Mouse (Mus musculus) midbrain, embryonic 12.5 days (tissue): Measurements from ENCODE around the gene Gm37240. TPM values are rescaled to one million over a fixed set of nuclear protein-coding genes. Genes with fewer than 3 reads are reported as not detected.
A peak's percentile ranks its signal among the peaks of the same experiment; 100 is the strongest.

Experiments
- ATAC-seq: fragments of 200-750 bp; cut with Nextera tagmentation; 2 replicates; pipeline ENCODE4 v1.8.0; 2017; ENCODE audit warnings: low read depth, moderate TSS enrichment, moderate library complexity; ENCODE audit not compliant: low FRiP score
- H3K27ac ChIP-seq: fragments of 300-500 bp; sonication (generic); replicated peaks from 2 replicates; pipeline ENCODE4 v1.5.1; 2016; ENCODE audit warnings: mild to moderate bottlenecking
- H3K27me3 ChIP-seq: fragments of 300-500 bp; sonication (generic); 2 replicates; pipeline ENCODE4 v1.6.1; 2016; ENCODE audit warnings: mild to moderate bottlenecking
- H3K36me3 ChIP-seq: fragments of 300-500 bp; sonication (generic); 2 replicates; pipeline ENCODE4 v1.6.1; 2016
- H3K4me1 ChIP-seq: fragments of 300-500 bp; sonication (generic); 2 replicates; pipeline ENCODE4 v1.6.1; 2016
- H3K4me2 ChIP-seq: fragments of 300-500 bp; sonication (generic); replicated peaks from 2 replicates; pipeline ENCODE4 v1.6.1; 2016; ENCODE audit warnings: mild to moderate bottlenecking, moderate library complexity
- H3K4me3 ChIP-seq: fragments of 300-500 bp; sonication (generic); 2 replicates; pipeline ENCODE4 v1.5.1; 2016; ENCODE audit warnings: mild to moderate bottlenecking
- H3K9ac ChIP-seq: fragments of 300-500 bp; sonication (generic); replicated peaks from 2 replicates; pipeline ENCODE4 v1.6.1; 2016; ENCODE audit warnings: mild to moderate bottlenecking, moderate library complexity
- H3K9me3 ChIP-seq: fragments of 300-500 bp; sonication (generic); 2 replicates; pipeline ENCODE4 v1.6.1; 2016; ENCODE audit warnings: mild to moderate bottlenecking
- WGBS: fragments of 180-500 bp; shearing (Covaris S2); methylation state at CpG from one replicate; pipeline ENCODE4 v1.1.7; 2016; 5-methylcytosine and 5-hydroxymethylcytosine counted together
- polyA plus RNA-seq: library from polyadenylated mRNA; unstranded; fragments of >200 nt; fragmentation: Nextera tagmentation; extraction: Ambion mirVana; gene quantifications from 2 replicates; pipeline ENCODE4 v1.2.1, GENCODE M21; 2016

The Gm37240 gene
- polyA plus RNA-seq, 1 experiment from 2014 or later, result 0.96 TPM

GRCm38 (mm10) chr3:85601841-85602305 is 285.4 kb downstream of the Gm37240 start:
- H3K27ac ChIP-seq, result no peak overlapping the region
- no peak overlapping the region for H3K9ac ChIP-seq
- H3K4me2 ChIP-seq, result no peak overlapping the region
- peaks cover 13% of the 10 kb centered on the region for H3K4me1 ChIP-seq
- no peaks in the 10 kb centered on the region for H3K36me3 ChIP-seq
- no peak overlapping the region for H3K4me3 ChIP-seq
- H3K27me3 ChIP-seq, result no peaks in the 10 kb centered on the region
- no peak for ATAC-seq
- no peaks in the 10 kb centered on the region for H3K9me3 ChIP-seq
- WGBS, result 61% methylated on average over 3 of the region's 3 CpGs

- no peak overlapping the region for H3K4me3 ChIP-seq
- no peak overlapping the region for H3K4me2 ChIP-seq
- no peaks in the 10 kb centered on the region for H3K9me3 ChIP-seq
- no peak overlapping the region for H3K27ac ChIP-seq
- H3K4me1 ChIP-seq, result peaks cover 13% of the 10 kb centered on the region
- ATAC-seq, result no peak
- WGBS, result 92% methylated on average over 3 of the region's 3 CpGs
- H3K36me3 ChIP-seq, result no peaks in the 10 kb centered on the region
- no peaks in the 10 kb centered on the region for H3K27me3 ChIP-seq
- no peak overlapping the region for H3K9ac ChIP-seq
Observed at GRCm38 (mm10) chr3:85599526-85599925, 287.8 kb downstream of the Gm37240 start.

DNA sequence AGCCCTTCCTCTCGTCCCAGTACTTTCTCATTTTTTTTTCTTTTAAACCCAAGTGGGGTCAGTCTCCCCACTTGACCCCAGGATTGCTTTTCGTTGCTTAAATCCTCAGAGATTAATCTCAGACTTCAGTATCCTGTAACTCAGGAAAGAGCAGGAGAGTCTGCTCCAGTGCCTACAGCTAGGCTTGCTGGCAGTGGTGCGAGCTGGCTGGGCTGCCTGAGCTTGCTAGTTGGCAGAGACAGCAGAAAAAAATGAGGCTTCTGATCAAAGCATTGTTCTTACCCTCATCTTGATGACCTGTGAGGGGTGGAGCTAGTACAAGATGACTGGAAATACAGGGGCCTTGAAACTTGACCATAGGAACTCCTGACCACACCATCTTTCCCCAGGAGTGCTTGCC is 292.9 kb downstream of the Gm37240 start:
- WGBS, result 73% methylated on average over 3 of the region's 3 CpGs
- Histone ChIP-seq H3K9ac (no peak overlapping the region), H3K4me1 (no peaks in the 10 kb centered on the region), H3K27ac (no peak overlapping the region), H3K4me3 (no peak overlapping the region), H3K36me3 (no peaks in the 10 kb centered on the region), H3K9me3 (no peaks in the 10 kb centered on the region), H3K4me2 (no peak overlapping the region), H3K27me3 (no peaks in the 10 kb centered on the region)
- no peak for ATAC-seq

DNA sequence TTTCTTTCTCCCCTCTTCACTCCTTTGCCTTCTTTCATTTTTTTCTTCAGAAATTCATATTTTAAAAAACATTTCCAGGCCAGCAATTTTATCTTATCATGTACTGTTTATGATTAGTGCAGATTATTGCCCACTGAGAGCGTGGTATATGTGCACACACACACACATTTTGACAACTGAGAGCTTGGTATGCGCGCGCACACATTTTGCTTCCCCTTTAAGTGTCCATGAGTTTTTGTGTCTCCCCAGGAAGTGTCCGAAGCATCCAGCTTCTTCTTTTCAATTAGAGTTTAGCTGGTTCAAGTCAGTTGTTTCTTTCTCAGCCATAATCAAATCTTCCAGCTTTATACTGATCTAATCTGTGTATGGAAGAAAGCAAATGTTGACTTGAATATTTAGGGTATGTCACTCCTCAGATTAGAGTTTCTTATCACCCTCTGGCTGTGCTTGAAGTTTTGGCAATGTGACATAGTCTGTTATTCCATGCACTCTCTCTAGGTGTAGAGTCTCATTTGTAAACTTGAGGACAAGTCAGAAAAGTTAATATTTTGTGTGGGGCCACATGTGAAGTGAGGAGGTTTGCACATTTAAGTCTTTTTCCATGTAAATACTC is 294.6 kb downstream of the Gm37240 start:
- H3K4me1 ChIP-seq, result no peaks in the 10 kb centered on the region
- ATAC-seq, result no peak
- no peaks in the 10 kb centered on the region for H3K36me3 ChIP-seq
- H3K9ac ChIP-seq, result no peak overlapping the region
- H3K4me2 ChIP-seq, result no peak overlapping the region
- H3K27ac ChIP-seq, result no peak overlapping the region
- 92% methylated on average over 5 of the region's 5 CpGs for WGBS
- H3K9me3 ChIP-seq, result no peaks in the 10 kb centered on the region
- no peaks in the 10 kb centered on the region for H3K27me3 ChIP-seq
- H3K4me3 ChIP-seq, result no peak overlapping the region

- Histone ChIP-seq H3K27me3 (no peaks in the 10 kb centered on the region), H3K27ac (no peak overlapping the region), H3K36me3 (no peaks in the 10 kb centered on the region), H3K4me2 (no peak overlapping the region), H3K4me1 (no peaks in the 10 kb centered on the region), H3K9me3 (no peaks in the 10 kb centered on the region), H3K4me3 (no peak overlapping the region), H3K9ac (no peak overlapping the region)
- WGBS, result 76% methylated on average over 4 of the region's 4 CpGs
- no peak for ATAC-seq
Observed at GRCm38 (mm10) chr3:85592067-85592466, 295.3 kb downstream of the Gm37240 start.

DNA sequence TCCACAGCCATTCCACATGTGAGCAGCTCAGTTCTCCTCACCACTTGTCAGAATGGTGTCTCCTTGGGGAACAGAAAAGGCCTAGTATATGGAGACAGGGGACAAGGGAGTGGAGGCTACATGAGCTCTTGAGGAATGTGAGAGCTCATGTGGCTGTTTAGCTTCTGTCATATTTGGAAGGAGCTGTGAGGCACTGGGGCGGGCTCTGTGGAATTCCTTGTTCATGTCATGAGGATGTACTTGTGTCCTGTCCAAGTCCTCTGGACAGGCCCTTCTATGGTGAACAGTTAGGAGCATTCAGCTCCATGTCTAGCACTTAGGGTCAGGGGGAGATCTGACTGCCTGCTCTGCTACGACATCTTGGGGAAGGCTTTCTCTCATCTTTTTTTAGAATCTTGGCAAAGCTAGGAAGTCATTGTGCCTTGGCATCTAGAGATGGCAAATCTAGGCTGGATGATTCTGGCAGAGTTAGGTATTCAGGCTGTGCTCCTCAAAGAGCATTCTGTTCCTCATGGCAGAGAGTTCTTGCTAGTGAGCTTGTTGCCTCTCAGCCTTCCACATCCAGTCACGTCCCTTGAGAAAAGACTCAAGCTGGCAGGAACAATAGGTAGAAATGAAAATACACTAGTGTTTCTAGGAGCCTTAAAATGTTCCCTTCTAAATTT is 297.1 kb downstream of the Gm37240 start:
- 92% methylated on average over 3 of the region's 3 CpGs for WGBS
- H3K27me3 ChIP-seq, result no peaks in the 10 kb centered on the region
- H3K4me2 ChIP-seq, result no peak overlapping the region
- H3K4me3 ChIP-seq, result no peak overlapping the region
- H3K9me3 ChIP-seq, result no peaks in the 10 kb centered on the region
- no peak for ATAC-seq
- no peaks in the 10 kb centered on the region for H3K36me3 ChIP-seq
- H3K4me1 ChIP-seq, result no peaks in the 10 kb centered on the region
- H3K27ac ChIP-seq, result no peak overlapping the region
- no peak overlapping the region for H3K9ac ChIP-seq

GRCm38 (mm10) chr3:85588701-85589100 is 298.6 kb downstream of the Gm37240 start:
- Histone ChIP-seq H3K36me3 (no peaks in the 10 kb centered on the region), H3K4me2 (no peak overlapping the region), H3K27ac (no peak overlapping the region), H3K9ac (no peak overlapping the region), H3K9me3 (no peaks in the 10 kb centered on the region), H3K4me1 (no peaks in the 10 kb centered on the region), H3K4me3 (no peak overlapping the region), H3K27me3 (no peaks in the 10 kb centered on the region)
- WGBS, result 70% methylated on average over 2 of the region's 2 CpGs
- ATAC-seq, result no peak

- Histone ChIP-seq H3K4me3 (no peak overlapping the region), H3K36me3 (no peaks in the 10 kb centered on the region), H3K27ac (no peak overlapping the region), H3K9ac (no peak overlapping the region), H3K9me3 (no peaks in the 10 kb centered on the region), H3K27me3 (no peaks in the 10 kb centered on the region), H3K4me1 (no peaks in the 10 kb centered on the region), H3K4me2 (no peak overlapping the region)
- ATAC-seq, result no peak
- 88% methylated on average over 4 of the region's 4 CpGs for WGBS
Observed at GRCm38 (mm10) chr3:85584966-85585365, 302.4 kb downstream of the Gm37240 start.

DNA sequence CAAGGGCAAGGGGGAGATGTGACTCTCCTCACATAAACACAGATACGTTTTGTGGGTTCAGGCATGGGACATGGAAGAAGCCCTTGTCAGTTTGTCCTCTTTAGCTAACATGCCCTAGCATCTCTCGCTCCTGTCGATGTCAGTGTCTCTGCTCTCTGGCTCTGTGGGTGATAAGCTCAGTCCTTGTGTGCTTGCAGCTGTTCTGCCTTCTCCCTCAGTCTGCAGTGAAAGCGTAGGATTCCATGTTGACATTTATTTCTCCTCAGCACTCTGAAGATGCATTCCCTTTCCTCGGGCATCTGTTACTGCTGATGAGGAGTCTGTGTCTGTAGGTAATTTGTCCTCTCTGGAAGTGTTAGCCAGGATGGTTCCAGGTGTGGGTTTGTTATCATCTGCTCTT is 304.1 kb downstream of the Gm37240 start:
- H3K27ac ChIP-seq, result no peak overlapping the region
- no peak overlapping the region for H3K9ac ChIP-seq
- 88% methylated on average over 5 of the region's 5 CpGs for WGBS
- no peaks in the 10 kb centered on the region for H3K4me1 ChIP-seq
- no peak for ATAC-seq
- no peak overlapping the region for H3K4me2 ChIP-seq
- no peaks in the 10 kb centered on the region for H3K27me3 ChIP-seq
- no peak overlapping the region for H3K4me3 ChIP-seq
- no peaks in the 10 kb centered on the region for H3K36me3 ChIP-seq
- H3K9me3 ChIP-seq, result no peaks in the 10 kb centered on the region

GRCm38 (mm10) chr3:85582726-85583125 is 304.6 kb downstream of the Gm37240 start:
- no peaks in the 10 kb centered on the region for H3K36me3 ChIP-seq
- H3K9ac ChIP-seq, result no peak overlapping the region
- no peaks in the 10 kb centered on the region for H3K9me3 ChIP-seq
- 84% methylated on average over 2 of the region's 2 CpGs for WGBS
- no peak overlapping the region for H3K27ac ChIP-seq
- no peak overlapping the region for H3K4me3 ChIP-seq
- H3K4me1 ChIP-seq, result no peaks in the 10 kb centered on the region
- no peak for ATAC-seq
- H3K4me2 ChIP-seq, result no peak overlapping the region
- no peaks in the 10 kb centered on the region for H3K27me3 ChIP-seq

DNA sequence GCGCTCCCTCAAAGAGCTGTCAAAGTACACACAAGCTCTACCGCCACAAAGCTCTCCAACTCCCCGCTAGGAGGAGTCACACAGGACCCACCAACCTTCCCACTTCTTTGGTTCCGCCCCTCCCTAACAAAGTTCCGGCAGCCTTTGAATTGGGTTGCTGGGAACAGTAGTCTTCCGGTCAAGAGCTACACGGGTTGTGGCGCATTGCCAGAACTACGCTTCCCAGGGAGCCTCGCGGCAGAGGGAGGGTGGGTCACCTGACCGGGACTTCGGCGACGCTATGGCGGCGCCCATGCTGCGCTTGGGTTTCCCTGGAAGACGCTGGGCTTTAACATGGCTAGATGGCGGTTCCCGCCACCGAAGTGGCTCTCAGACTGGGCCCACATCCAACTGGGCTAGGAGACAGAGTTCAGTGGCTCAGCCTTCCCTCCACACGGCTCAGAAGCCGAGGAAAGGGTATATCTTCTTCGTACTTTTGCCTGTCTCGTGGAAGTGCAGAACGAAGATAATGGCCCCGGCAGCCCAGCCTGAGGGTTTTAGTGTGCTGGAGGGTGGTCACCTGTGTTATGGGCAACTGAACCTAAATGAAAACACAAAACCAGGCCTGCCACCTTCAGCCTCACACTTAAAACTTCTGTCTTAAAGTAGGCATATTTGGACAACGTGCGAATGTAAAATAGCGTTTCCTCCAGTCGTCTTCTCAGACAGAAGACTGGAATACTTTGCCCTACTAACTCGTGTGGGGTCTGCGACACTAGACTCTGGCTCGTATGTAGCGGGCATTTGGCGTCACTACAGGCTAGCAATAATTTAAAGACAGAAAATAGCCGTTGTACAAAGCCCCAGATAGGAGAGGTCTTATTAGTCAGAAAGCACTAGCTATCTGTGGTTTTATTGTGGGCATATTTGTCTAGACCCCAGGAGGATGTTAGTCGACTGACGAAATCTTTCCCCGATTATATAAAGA is 313.2 kb downstream of the Gm37240 start, which contains the start of gene Gatb:
TSS of gene Gatb (plus strand) at position 256 of the 967 bp plus-strand sequence.
- H3K9me3 ChIP-seq, result no peaks in the 10 kb centered on the region
- peak within 1 kb of the TSS; percentile 66 for H3K9ac ChIP-seq
- no peaks in the 10 kb centered on the region for H3K27me3 ChIP-seq
- H3K36me3 ChIP-seq, result no peaks in the 10 kb centered on the region
- peaks cover 3% of the 10 kb centered on the region; the same call in 1 of the 2 replicates for H3K4me1 ChIP-seq
- WGBS, result 4% methylated on average over 41 of the region's 41 CpGs
- peak within 1 kb of the TSS; percentile 80 for H3K4me3 ChIP-seq
- ATAC-seq, result peak; percentile 100
- H3K27ac ChIP-seq, result peak within 1 kb of the TSS; percentile 69
- peak within 1 kb of the TSS; percentile 68 for H3K4me2 ChIP-seq
